Mouse (Mus musculus) stomach, embryonic 15.5 days (tissue): ENCODE data around the gene Stat5b. TPM values are rescaled to one million over a fixed set of nuclear protein-coding genes. Genes with fewer than 3 reads are reported as not detected.

Source experiments
- ATAC-seq: fragments of 200-750 bp; cut with Nextera tagmentation; 2 replicates; pipeline ENCODE4 v1.8.0; 2017; ENCODE audit warnings: low read depth, moderate number of reproducible peaks, moderate TSS enrichment; ENCODE audit not compliant: insufficient read depth, low FRiP score
- H3K27ac ChIP-seq: fragments of 300-500 bp; sonication (generic); 2 replicates; pipeline ENCODE4 v1.5.1; 2015; ENCODE audit warnings: mild to moderate bottlenecking, inconsistent platforms
- H3K27me3 ChIP-seq: fragments of 300-500 bp; sonication (generic); replicated peaks from 2 replicates; pipeline ENCODE4 v1.6.1; 2015; ENCODE audit warnings: inconsistent platforms
- H3K36me3 ChIP-seq: fragments of 300-500 bp; sonication (generic); 2 replicates; pipeline ENCODE4 v1.6.1; 2015; ENCODE audit warnings: inconsistent platforms
- H3K4me1 ChIP-seq: fragments of 300-500 bp; sonication (generic); 2 replicates; pipeline ENCODE4 v1.6.1; 2015; ENCODE audit warnings: inconsistent platforms
- H3K4me2 ChIP-seq: fragments of 300-500 bp; sonication (generic); 2 replicates; pipeline ENCODE4 v1.6.1; 2015; ENCODE audit warnings: mild to moderate bottlenecking, inconsistent platforms
- H3K4me3 ChIP-seq: fragments of 300-500 bp; sonication (generic); replicated peaks from 2 replicates; pipeline ENCODE4 v1.5.1; 2015; ENCODE audit warnings: inconsistent platforms
- H3K9ac ChIP-seq: fragments of 300-500 bp; sonication (generic); 2 replicates; pipeline ENCODE4 v1.6.1; 2015; ENCODE audit warnings: inconsistent platforms
- H3K9me3 ChIP-seq: fragments of 300-500 bp; sonication (generic); 2 replicates; pipeline ENCODE4 v1.6.1; 2016; ENCODE audit warnings: inconsistent platforms
- WGBS: fragments of 180-500 bp; shearing (Covaris S2); methylation state at CpG from one replicate; pipeline ENCODE4 v1.1.7; 2015; 5-methylcytosine and 5-hydroxymethylcytosine counted together
- polyA plus RNA-seq: library from polyadenylated mRNA; unstranded; fragments of >200 nt; fragmentation: Nextera tagmentation; extraction: Ambion mirVana; gene quantifications from 2 replicates; pipeline ENCODE4 v1.2.1, GENCODE M21; 2015

Stat5b gene
- polyA plus RNA-seq, 1 experiment from 2014 or later: 27.5 TPM

GRCm38 (mm10) chr11:100754693-100755057, 95.8 kb downstream of the Stat5b start:
- Histone ChIP-seq H3K27me3 (peaks cover 23% of the 10 kb centered on the region), H3K36me3 (no peaks in the 10 kb centered on the region), H3K9me3 (no peaks in the 10 kb centered on the region), H3K4me1 (peaks cover 8% of the 10 kb centered on the region), H3K27ac (no peak overlapping the region), H3K4me3 (no peak overlapping the region), H3K9ac (no peak overlapping the region), H3K4me2 (no peak overlapping the region)
- 89% methylated on average over 3 of the region's 3 CpGs for WGBS
- no peak for ATAC-seq

DNA sequence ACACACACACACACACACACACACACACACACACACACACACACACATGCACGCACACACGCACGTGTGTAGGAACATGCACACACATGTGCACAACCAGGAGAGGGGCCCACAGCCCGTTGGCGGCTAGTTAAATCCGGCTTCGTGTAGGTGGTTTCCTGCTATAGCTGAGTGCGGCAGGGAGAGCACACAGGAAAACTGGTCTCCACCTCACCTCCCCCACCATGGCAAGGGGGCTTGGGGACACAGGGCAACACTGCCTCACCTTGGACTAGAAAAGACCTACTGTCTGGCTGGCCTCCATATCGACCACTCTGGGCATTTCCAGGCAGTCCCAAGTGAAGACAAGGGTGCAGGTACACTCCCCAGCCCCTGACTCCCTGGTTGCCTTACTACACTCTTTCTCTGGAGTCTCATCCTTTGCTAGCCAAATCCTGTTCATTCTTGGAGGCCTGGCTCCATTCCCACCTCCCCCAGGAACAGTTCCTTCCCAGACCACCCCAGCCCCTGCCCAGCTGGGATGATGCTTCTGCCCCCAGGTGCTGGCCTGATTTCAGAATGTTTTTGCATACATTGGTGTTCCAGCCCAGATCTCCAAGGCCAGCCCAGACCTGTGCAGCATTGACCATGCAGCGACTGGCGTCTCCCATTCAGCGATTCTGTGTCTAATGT, 96.4 kb downstream of the Stat5b start:
- H3K4me3 ChIP-seq: no peak overlapping the region

GRCm38 (mm10) chr11:100752294-100752693, 98.2 kb downstream of the Stat5b start:
- Histone ChIP-seq H3K9me3 (no peaks in the 10 kb centered on the region), H3K27me3 (peaks cover 21% of the 10 kb centered on the region; the same call in 1 of the 2 replicates), H3K9ac (no peak overlapping the region), H3K4me1 (no peaks in the 10 kb centered on the region), H3K36me3 (no peaks in the 10 kb centered on the region), H3K4me2 (no peak overlapping the region), H3K4me3 (no peak overlapping the region), H3K27ac (no peak overlapping the region)
- 33% methylated on average over 10 of the region's 10 CpGs for WGBS
- ATAC-seq: no peak

More for the DNA sequence above, 96.4 kb downstream of the Stat5b start:
- H3K27ac ChIP-seq: no peak overlapping the region
- no peaks in the 10 kb centered on the region for H3K36me3 ChIP-seq
- H3K27me3 ChIP-seq: peaks cover 23% of the 10 kb centered on the region
- no peaks in the 10 kb centered on the region for H3K9me3 ChIP-seq
- no peak overlapping the region for H3K4me2 ChIP-seq
- H3K4me1 ChIP-seq: peaks cover 3% of the 10 kb centered on the region
- WGBS: 80% methylated on average over 9 of the region's 12 CpGs
- H3K9ac ChIP-seq: no peak overlapping the region
- no peak for ATAC-seq

DNA sequence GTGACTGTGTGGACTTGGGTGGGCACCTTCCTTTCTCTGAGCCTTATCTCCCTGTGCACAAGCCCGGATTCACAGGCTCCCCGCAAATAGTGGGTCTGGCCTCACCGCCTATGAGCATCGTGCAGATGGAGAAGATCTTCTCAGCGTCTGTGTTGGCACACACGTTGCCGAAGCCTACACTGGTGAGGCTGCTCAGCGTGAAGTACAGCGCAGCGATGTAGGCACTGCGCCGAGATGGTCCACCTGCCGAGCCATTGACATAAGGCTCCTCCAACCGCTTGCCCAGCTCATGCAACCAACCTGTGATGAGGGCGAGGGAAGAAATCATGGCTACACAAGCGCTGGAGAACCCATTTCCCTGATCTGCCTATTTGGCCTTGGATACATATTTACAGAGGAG, 100.4 kb downstream of the Stat5b start:
- no peak overlapping the region for H3K4me2 ChIP-seq
- ATAC-seq: no peak
- WGBS: 79% methylated on average over 16 of the region's 16 CpGs

GRCm38 (mm10) chr11:100749469-100749868, 101.1 kb downstream of the Stat5b start:
- Histone ChIP-seq H3K9me3 (no peaks in the 10 kb centered on the region), H3K27me3 (peaks cover 21% of the 10 kb centered on the region; the same call in 1 of the 2 replicates), H3K36me3 (no peaks in the 10 kb centered on the region), H3K27ac (no peak overlapping the region), H3K4me2 (no peak overlapping the region), H3K4me3 (no peak overlapping the region), H3K4me1 (no peaks in the 10 kb centered on the region), H3K9ac (no peak overlapping the region)
- ATAC-seq: no peak
- 40% methylated on average over 25 of the region's 25 CpGs for WGBS

More for the DNA sequence above, 100.4 kb downstream of the Stat5b start:
- Histone ChIP-seq H3K4me3 (no peak overlapping the region), H3K36me3 (no peaks in the 10 kb centered on the region), H3K27ac (no peak overlapping the region), H3K4me1 (no peaks in the 10 kb centered on the region), H3K9me3 (no peaks in the 10 kb centered on the region), H3K9ac (no peak overlapping the region), H3K27me3 (peaks cover 21% of the 10 kb centered on the region; the same call in 1 of the 2 replicates)

- Histone ChIP-seq H3K9me3 (no peaks in the 10 kb centered on the region), H3K4me3 (no peak overlapping the region), H3K27me3 (peaks cover 21% of the 10 kb centered on the region; the same call in 1 of the 2 replicates), H3K4me2 (no peak overlapping the region), H3K36me3 (no peaks in the 10 kb centered on the region), H3K4me1 (no peaks in the 10 kb centered on the region), H3K27ac (no peak overlapping the region), H3K9ac (no peak overlapping the region)
- ATAC-seq: no peak
- WGBS: 62% methylated on average over 4 of the region's 4 CpGs
These were observed 101.9 kb downstream of the Stat5b start for GRCm38 (mm10) chr11:100748620-100749019.

GRCm38 (mm10) chr11:100747114-100747513, 103.4 kb downstream of the Stat5b start:
- H3K27me3 ChIP-seq: peaks cover 21% of the 10 kb centered on the region; the same call in 1 of the 2 replicates
- ATAC-seq: no peak
- H3K4me3 ChIP-seq: no peak overlapping the region
- H3K27ac ChIP-seq: no peak overlapping the region
- H3K4me1 ChIP-seq: no peaks in the 10 kb centered on the region
- no peak overlapping the region for H3K4me2 ChIP-seq
- WGBS: 65% methylated on average over 5 of the region's 5 CpGs
- H3K9ac ChIP-seq: no peak overlapping the region
- no peaks in the 10 kb centered on the region for H3K36me3 ChIP-seq
- no peaks in the 10 kb centered on the region for H3K9me3 ChIP-seq

GRCm38 (mm10) chr11:100746546-100746945, 104.0 kb downstream of the Stat5b start:
- WGBS: 80% methylated on average over 10 of the region's 10 CpGs
- no peak for ATAC-seq

DNA sequence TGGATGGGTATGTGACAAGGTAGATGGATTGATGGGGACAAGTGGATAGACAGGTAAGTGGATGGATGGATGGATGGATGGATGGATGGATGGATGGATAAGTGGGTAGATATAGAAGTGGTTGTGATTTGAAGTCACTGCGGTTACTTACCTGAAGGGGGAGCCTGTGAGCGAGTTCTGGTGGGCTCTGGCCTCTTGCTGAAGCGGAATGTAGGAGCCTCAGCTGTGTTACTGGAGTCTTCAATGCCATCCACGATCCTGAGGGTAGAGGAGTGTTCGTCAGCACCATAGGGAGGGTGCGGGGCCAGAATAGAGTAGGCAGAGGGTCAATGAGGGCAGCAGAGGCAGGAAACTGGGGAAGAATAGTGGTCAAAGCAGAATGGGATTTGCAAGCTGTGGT, 105.4 kb downstream of the Stat5b start:
- Histone ChIP-seq H3K4me1 (no peaks in the 10 kb centered on the region), H3K9ac (no peak overlapping the region)

More at GRCm38 (mm10) chr11:100746546-100746945, 104.0 kb downstream of the Stat5b start:
- Histone ChIP-seq H3K4me1 (no peaks in the 10 kb centered on the region), H3K27ac (no peak overlapping the region), H3K4me2 (no peak overlapping the region), H3K27me3 (peaks cover 21% of the 10 kb centered on the region; the same call in 1 of the 2 replicates), H3K9ac (no peak overlapping the region), H3K4me3 (no peak overlapping the region), H3K9me3 (no peaks in the 10 kb centered on the region), H3K36me3 (no peaks in the 10 kb centered on the region)

DNA sequence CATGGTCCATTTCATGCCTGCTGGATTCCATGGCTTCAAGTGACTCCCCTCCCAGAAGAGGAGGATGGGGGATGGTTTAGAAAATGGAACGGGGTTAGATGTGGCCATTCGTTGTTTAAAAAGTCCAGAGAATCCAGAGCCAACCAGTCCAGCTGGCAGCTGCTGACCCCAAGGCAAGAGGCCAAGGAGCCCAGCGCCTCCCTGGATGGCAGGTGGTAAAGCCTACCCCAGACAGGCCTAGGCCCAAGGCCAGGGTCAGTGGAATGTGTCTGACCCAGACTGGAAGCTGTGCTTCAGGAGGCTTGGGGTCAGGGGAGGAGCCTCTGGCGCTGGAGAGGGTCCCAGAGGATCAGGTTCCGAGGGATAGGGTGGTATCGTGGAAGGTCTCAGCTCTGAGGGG, 109.2 kb downstream of the Stat5b start:
- Histone ChIP-seq H3K4me1 (peaks cover 12% of the 10 kb centered on the region), H3K4me3 (no peak overlapping the region), H3K27ac (no peak overlapping the region), H3K9ac (no peak overlapping the region), H3K36me3 (no peaks in the 10 kb centered on the region), H3K27me3 (no peaks in the 10 kb centered on the region), H3K9me3 (no peaks in the 10 kb centered on the region), H3K4me2 (no peak overlapping the region)
- no peak for ATAC-seq
- WGBS: 65% methylated on average over 6 of the region's 6 CpGs

More for the DNA sequence above, 105.4 kb downstream of the Stat5b start:
- 13% methylated on average over 6 of the region's 6 CpGs for WGBS
- Histone ChIP-seq H3K36me3 (no peaks in the 10 kb centered on the region), H3K27me3 (peaks cover 19% of the 10 kb centered on the region; the same call in 1 of the 2 replicates), H3K27ac (no peak overlapping the region), H3K4me2 (no peak overlapping the region), H3K4me3 (no peak overlapping the region), H3K9me3 (no peaks in the 10 kb centered on the region)
- ATAC-seq: no peak

GRCm38 (mm10) chr11:100738749-100739148, 111.8 kb downstream of the Stat5b start:
- Histone ChIP-seq H3K36me3 (no peaks in the 10 kb centered on the region), H3K27me3 (no peaks in the 10 kb centered on the region), H3K9ac (no peak overlapping the region), H3K4me3 (peak overlapping the region; percentile 100), H3K4me1 (peaks cover 23% of the 10 kb centered on the region), H3K4me2 (peak overlapping the region; percentile 70), H3K9me3 (no peaks in the 10 kb centered on the region), H3K27ac (no peak overlapping the region)
- no peak for ATAC-seq
- 19% methylated on average over 5 of the region's 5 CpGs for WGBS

DNA sequence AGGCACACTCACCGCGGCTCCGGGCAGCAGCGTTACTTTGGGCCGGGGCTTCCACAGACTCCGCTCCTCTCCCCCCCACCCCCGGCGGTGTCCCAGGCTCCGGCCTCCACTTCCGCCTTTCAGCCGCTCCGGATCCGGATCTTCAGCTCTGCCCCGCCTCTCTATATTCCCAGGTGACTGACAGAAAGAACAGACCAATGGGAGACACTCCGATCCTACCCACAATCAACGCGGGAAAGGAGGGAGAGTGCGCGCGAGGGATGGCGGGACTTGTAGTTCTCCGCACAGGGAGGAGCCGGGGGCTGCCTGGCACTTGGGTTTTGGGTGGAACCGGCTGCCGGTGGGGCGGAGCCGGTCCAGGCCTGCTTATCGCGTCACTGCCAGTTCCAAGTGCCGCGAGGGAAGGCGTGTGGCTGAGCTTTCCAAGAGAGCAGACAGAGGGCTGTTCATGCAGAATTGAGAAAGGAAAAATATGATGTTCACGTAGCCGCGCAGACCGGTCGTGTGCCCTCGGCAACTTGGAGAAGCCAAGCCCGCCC, 112.4 kb downstream of the Stat5b start, which contains the start of gene Rab5c:
Gene Rab5c, minus strand, starts transcription at position 150 of the 539 bp plus-strand sequence.
- ATAC-seq: peak; percentile 99
- peak within 1 kb of the TSS; percentile 75 for H3K4me2 ChIP-seq
- under 1% methylated on average over 39 of the region's 39 CpGs for whole genome bisulfite sequencing

More for the DNA sequence above, 112.4 kb downstream of the Stat5b start, which contains the start of gene Rab5c:
- H3K27ac ChIP-seq: peak within 1 kb of the TSS; percentile 61
- no peaks in the 10 kb centered on the region for H3K9me3 ChIP-seq
- peak within 1 kb of the TSS; percentile 100 for H3K4me3 ChIP-seq
- H3K9ac ChIP-seq: peak within 1 kb of the TSS; percentile 97
- no peaks in the 10 kb centered on the region for H3K36me3 ChIP-seq
- H3K4me1 ChIP-seq: peaks cover 23% of the 10 kb centered on the region
- H3K27me3 ChIP-seq: no peaks in the 10 kb centered on the region
